In genomic region chr10:69366877-69367387, GRCm38 (mm10) we compare ENCODE assay signal across 8 mouse cellular contexts. TPM values are rescaled to one million over a fixed set of nuclear protein-coding genes. Genes with fewer than 3 reads are reported as not detected.
A peak's percentile ranks its signal among the peaks of the same experiment; 100 is the strongest.
DNase-seq lines count a peak whose midpoint lies in the region; ATAC-seq and TF ChIP-seq lines count a peak whose summit lies in the region.

No protein-coding gene starts in this region.

- peak; percentile 60 for DNase-seq in embryonic facial prominence, embryonic 11.5 days (ENCODE audit: low spot score)
- no peak for DNase-seq in embryonic facial prominence, embryonic 10.5 days (ENCODE audit: low spot score)
- DNase-seq in limb, embryonic 14.5 days (ENCODE audit: low spot score) = peak; percentile 36
- no peak for DNase-seq in limb, embryonic 10.5 days (ENCODE audit: low spot score)
- DNase-seq in ES-CJ7 (ENCODE audit: low read depth, low spot score) = peak; percentile 75
- peak; percentile 38 for DNase-seq in forelimb bud, embryonic 11.5 days (ENCODE audit: low read depth, low spot score)
- no peak for DNase-seq in left cerebral cortex, adult 18-20 months (ENCODE audit: low spot score in 2 of 2)

- H3K9me3 ChIP-seq in embryonic facial prominence, embryonic 11.5 days (replicated peaks; ENCODE audit: control insufficient read depth, low read length) = no peaks in the 10 kb centered on the region
- H3K9me3 ChIP-seq in embryonic facial prominence, embryonic 10.5 days = no peaks in the 10 kb centered on the region
- H3K9me3 ChIP-seq in limb, embryonic 14.5 days (ENCODE audit: control insufficient read depth, low read length) = no peaks in the 10 kb centered on the region
- no peaks in the 10 kb centered on the region for H3K9me3 ChIP-seq in limb, embryonic 10.5 days (replicated peaks)

- no peak overlapping the region for H3K9ac ChIP-seq in embryonic facial prominence, embryonic 11.5 days (replicated peaks; ENCODE audit: low read length)
- H3K9ac ChIP-seq in limb, embryonic 14.5 days (ENCODE audit: low read depth, low read length, severe bottlenecking) = no peak overlapping the region

- H3K4me3 ChIP-seq in embryonic facial prominence, embryonic 11.5 days (ENCODE audit: low read depth, low read length) = no peak overlapping the region
- H3K4me3 ChIP-seq in embryonic facial prominence, embryonic 10.5 days = no peak overlapping the region
- no peak overlapping the region for H3K4me3 ChIP-seq in limb, embryonic 14.5 days (replicated peaks; ENCODE audit: low read length)
- H3K4me3 ChIP-seq in limb, embryonic 10.5 days = no peak overlapping the region

- no peaks in the 10 kb centered on the region for H3K27me3 ChIP-seq in embryonic facial prominence, embryonic 11.5 days (ENCODE audit: control insufficient read depth, insufficient read depth, low read length)
- H3K27me3 ChIP-seq in embryonic facial prominence, embryonic 10.5 days (replicated peaks; ENCODE audit: low read depth, poor library complexity, severe bottlenecking) = no peaks in the 10 kb centered on the region
- no peaks in the 10 kb centered on the region for H3K27me3 ChIP-seq in limb, embryonic 14.5 days (ENCODE audit: control insufficient read depth, insufficient read depth, low read length)
- no peaks in the 10 kb centered on the region for H3K27me3 ChIP-seq in limb, embryonic 10.5 days (ENCODE audit: low read depth, poor library complexity, severe bottlenecking)

- H3K4me2 ChIP-seq in embryonic facial prominence, embryonic 11.5 days (ENCODE audit: low read depth, low read length) = no peak overlapping the region
- no peak overlapping the region for H3K4me2 ChIP-seq in limb, embryonic 14.5 days (replicated peaks; ENCODE audit: low read depth, low read length, severe bottlenecking)

- WGBS in embryonic facial prominence, embryonic 11.5 days = 86% methylated on average over 13 of the region's 13 CpGs
- WGBS in embryonic facial prominence, embryonic 10.5 days = 82% methylated on average over 13 of the region's 13 CpGs
- 85% methylated on average over 13 of the region's 13 CpGs for WGBS in limb, embryonic 14.5 days
- WGBS in limb, embryonic 10.5 days = 87% methylated on average over 13 of the region's 13 CpGs

- no peaks in the 10 kb centered on the region for H3K4me1 ChIP-seq in embryonic facial prominence, embryonic 11.5 days (ENCODE audit: control insufficient read depth, insufficient read depth, low read length)
- peaks cover 5% of the 10 kb centered on the region; the same call in 1 of the 2 replicates for H3K4me1 ChIP-seq in embryonic facial prominence, embryonic 10.5 days
- no peaks in the 10 kb centered on the region for H3K4me1 ChIP-seq in limb, embryonic 14.5 days (ENCODE audit: control insufficient read depth, insufficient read depth, low read length)
- no peaks in the 10 kb centered on the region for H3K4me1 ChIP-seq in limb, embryonic 10.5 days

- H3K36me3 ChIP-seq in embryonic facial prominence, embryonic 11.5 days (replicated peaks; ENCODE audit: control insufficient read depth, insufficient read depth, low read depth, low read length) = no peaks in the 10 kb centered on the region
- no peaks in the 10 kb centered on the region for H3K36me3 ChIP-seq in embryonic facial prominence, embryonic 10.5 days (replicated peaks)
- H3K36me3 ChIP-seq in limb, embryonic 14.5 days (ENCODE audit: control insufficient read depth, insufficient read depth, low read length) = no peaks in the 10 kb centered on the region
- no peaks in the 10 kb centered on the region for H3K36me3 ChIP-seq in limb, embryonic 10.5 days

- no peak overlapping the region for H3K27ac ChIP-seq in embryonic facial prominence, embryonic 11.5 days (replicated peaks; ENCODE audit: low read depth, low read length)
- no peak overlapping the region for H3K27ac ChIP-seq in embryonic facial prominence, embryonic 10.5 days (replicated peaks)
- H3K27ac ChIP-seq in limb, embryonic 14.5 days (replicated peaks; ENCODE audit: low read depth, low read length) = no peak overlapping the region
- no peak overlapping the region for H3K27ac ChIP-seq in limb, embryonic 10.5 days

- TF ChIP-seq POLR2A in limb, embryonic 14.5 days (IDR thresholded peaks at IDR 0.05; ENCODE audit: borderline replicate concordance, extremely low read depth, insufficient read depth, insufficient read length) = no peak

- ATAC-seq in embryonic facial prominence, embryonic 11.5 days (replicated peaks; ENCODE audit: insufficient number of reproducible peaks, low FRiP score, low TSS enrichment, low read depth) = no peak
- ATAC-seq in limb, embryonic 14.5 days (ENCODE audit: low FRiP score, low read depth) = no peak
- ATAC-seq in monocyte, adult 5-6 weeks (replicated peaks; ENCODE audit: insufficient number of reproducible peaks, low FRiP score, low TSS enrichment, poor library complexity, severe bottlenecking) = no peak

RNA-seq across cellular contexts. Expression of gene Cdk1, which starts 14.2 kb away (rescaled TPM):
- 507 and 508 TPM in 2 replicates for polyA plus RNA-seq in embryonic facial prominence, embryonic 11.5 days (2014; fragmentation: Nextera tagmentation; extraction: Ambion mirVana)
- 534 and 541 TPM in 2 replicates for polyA plus RNA-seq in embryonic facial prominence, embryonic 10.5 days (2016; fragmentation: Nextera tagmentation; extraction: Ambion mirVana)
- 339 and 379 TPM in 2 replicates for polyA plus RNA-seq in limb, embryonic 14.5 days (2012; rRNA removed)
- 408 and 419 TPM in 2 replicates for polyA plus RNA-seq in limb, embryonic 14.5 days (2014; fragmentation: Nextera tagmentation; extraction: Ambion mirVana)
- 546 and 560 TPM in 2 replicates for polyA plus RNA-seq in limb, embryonic 10.5 days (2016; fragmentation: Nextera tagmentation; extraction: Ambion mirVana)
- 4.1 to 6.8 TPM (median 6.3 TPM) in 3 replicates for total RNA-seq in monocyte, adult 5-6 weeks (2017)
- not detected for total RNA-seq in left cerebral cortex, adult 18-20 months (2021)

RNA-seq across cellular contexts. Expression of gene Ank3, which starts 31.6 kb away (rescaled TPM):
- 32.5 and 34.4 TPM in 2 replicates for polyA plus RNA-seq in embryonic facial prominence, embryonic 11.5 days (2014; fragmentation: Nextera tagmentation; extraction: Ambion mirVana)
- 36.7 and 36.9 TPM in 2 replicates for polyA plus RNA-seq in embryonic facial prominence, embryonic 10.5 days (2016; fragmentation: Nextera tagmentation; extraction: Ambion mirVana)
- polyA plus RNA-seq in limb, embryonic 14.5 days (2012; rRNA removed) = 12.8 and 14.8 TPM in 2 replicates
- polyA plus RNA-seq in limb, embryonic 14.5 days (2014; fragmentation: Nextera tagmentation; extraction: Ambion mirVana) = 25.2 and 29.5 TPM in 2 replicates
- polyA plus RNA-seq in limb, embryonic 10.5 days (2016; fragmentation: Nextera tagmentation; extraction: Ambion mirVana) = 23.9 and 26.1 TPM in 2 replicates
- 1.6 TPM in 1 of 3 replicates, not detected in the others for total RNA-seq in monocyte, adult 5-6 weeks (2017)
- total RNA-seq in left cerebral cortex, adult 18-20 months (2021) = 100 to 1,000 TPM; 407 to 424 TPM

Comparison
In these comparisons a context has a peak if more than half of its experiments do, and no peak if none do; other contexts are left out.
1. DNase-seq: peak in embryonic facial prominence, embryonic 11.5 days (single experiment), limb, embryonic 14.5 days (single experiment), ES-CJ7 (single experiment) and forelimb bud, embryonic 11.5 days (single experiment); none in embryonic facial prominence, embryonic 10.5 days (single experiment), limb, embryonic 10.5 days (single experiment) and left cerebral cortex, adult 18-20 months (0 of 2).